Mouse (Mus musculus) left cerebral cortex, adult 2 months (tissue): Measurements from ENCODE around the gene Pdzd2. TPM values are rescaled to one million over a fixed set of nuclear protein-coding genes. Genes with fewer than 3 reads are reported as not detected.
A peak's percentile ranks its signal among the peaks of the same experiment; 100 is the strongest.

Experiments
- DNase-seq, 2 experiments: peaks; one replicate each; pipeline ENCODE4 v3.0.0; 2021 to 2022; ENCODE audit warnings: low spot score in 2 of 2, mixed read lengths in 1 of 2; ENCODE audit errors: extremely low spot score in 1 of 2
- H3K27ac ChIP-seq: fragments of 200-600 bp; 2 replicates; pipeline ENCODE4 v1.8.1; 2022
- H3K4me3 ChIP-seq: fragments of 200-600 bp; 2 replicates; pipeline ENCODE4 v1.8.1; 2022
- CTCF ChIP-seq: fragments of 200-600 bp; IDR thresholded peaks from 2 replicates; pipeline ENCODE4 v1.8.1; 2022; ENCODE audit warnings: antibody characterized with exemption, mild to moderate bottlenecking, moderate library complexity
- intact Hi-C: fragments of 180-260 bp; cut with DNase I; formaldehyde crosslinking; loops from one replicate; pipeline ENCODE4 v1.15.1; 2025
- total RNA-seq, 2 experiments: library from RNA; stranded (reverse); gene quantifications; 2 replicates each; pipeline ENCODE4 v1.2.3; 2021

Gene Pdzd2
- total RNA-seq, 2 experiments from 2014 or later: 86.1 to 93.1 TPM

DNA sequence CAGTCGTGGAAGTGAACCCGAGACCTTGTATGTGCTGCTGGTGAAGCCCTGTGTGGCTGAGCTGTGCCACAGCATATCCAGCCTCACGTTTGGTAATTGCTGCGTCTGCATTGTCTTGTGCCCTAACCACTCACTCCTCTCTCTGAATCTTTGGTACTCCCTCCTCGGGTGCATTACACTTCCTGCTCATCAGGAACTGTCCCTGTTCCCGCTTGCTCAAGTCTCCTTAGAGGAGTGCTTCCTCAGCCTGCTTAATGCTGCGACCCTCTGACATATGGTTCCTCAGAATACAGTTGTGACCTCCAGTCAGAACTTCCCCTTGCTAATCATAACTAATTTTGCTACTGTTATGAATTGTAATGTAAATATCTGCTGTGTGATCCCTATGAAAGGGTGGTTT is 383.8 kb downstream of the Pdzd2 start:
- Histone ChIP-seq H3K27ac (no peak overlapping the region), H3K4me3 (no peak overlapping the region)
- intact Hi-C loops: no loop called here
- no peak for TF ChIP-seq CTCF
- DNase-seq: no peak

GRCm38 (mm10) chr15:12355261-12355660 is 384.5 kb downstream of the Pdzd2 start:
- intact Hi-C loops: no loop called here
- Histone ChIP-seq H3K4me3 (no peak overlapping the region), H3K27ac (no peak overlapping the region)
- no peak for TF ChIP-seq CTCF
- DNase-seq: no peak

DNA sequence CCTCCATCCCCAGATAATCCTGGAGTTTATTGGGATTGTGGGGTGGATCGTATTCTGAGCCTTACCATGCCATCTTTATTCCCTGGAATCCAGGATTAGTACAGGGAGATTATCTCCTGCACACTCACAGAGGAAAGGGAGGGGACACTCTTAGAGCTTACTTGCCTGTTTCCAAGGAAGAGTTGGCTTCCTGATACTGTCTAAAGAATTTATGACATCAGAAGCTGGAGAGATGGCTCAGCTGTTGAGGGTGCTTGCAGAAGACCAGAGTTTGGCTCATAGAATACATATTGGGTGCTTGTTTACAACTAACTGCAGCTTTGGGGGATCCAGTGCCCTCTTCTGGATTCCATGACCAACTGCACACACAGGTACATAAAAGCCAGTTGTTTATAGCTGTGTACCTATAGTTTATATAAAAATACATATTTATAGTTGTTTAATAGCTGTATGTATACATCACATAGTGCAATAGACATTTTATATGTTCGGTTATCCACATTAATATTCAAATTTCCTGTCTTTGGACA is 385.4 kb downstream of the Pdzd2 start:
- peak; percentile 7; the same call in 1 of the 2 replicates for TF ChIP-seq CTCF
- DNase-seq: no peak
- Histone ChIP-seq H3K4me3 (no peak overlapping the region), H3K27ac (no peak overlapping the region)
- intact Hi-C loops: no loop called here

- Histone ChIP-seq H3K4me3 (no peak overlapping the region), H3K27ac (no peak overlapping the region)
- DNase-seq: no peak
- TF ChIP-seq CTCF: no peak
- intact Hi-C loops: no loop called here
Measured at GRCm38 (mm10) chr15:12351470-12351869, 388.3 kb downstream of the Pdzd2 start.

DNA sequence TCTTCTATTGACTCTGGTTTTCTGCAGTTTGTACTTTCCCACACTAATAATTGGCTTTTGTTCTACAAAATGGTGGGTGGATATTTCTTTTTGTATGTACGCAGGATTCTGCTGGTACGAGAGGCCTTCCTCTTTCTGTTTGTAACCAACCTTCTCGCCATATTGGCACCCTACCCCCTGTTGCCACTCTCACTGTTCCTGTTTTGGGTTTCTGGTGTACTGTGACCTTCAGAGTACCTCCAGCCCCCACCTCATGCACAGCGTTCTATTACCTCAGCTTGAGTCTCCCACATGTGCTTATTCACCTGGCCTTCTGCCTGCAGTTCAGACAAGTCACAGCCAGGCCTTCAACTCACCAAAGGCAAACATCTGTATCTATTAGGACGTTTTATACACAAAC is 389.9 kb downstream of the Pdzd2 start:
- no peak for DNase-seq
- Histone ChIP-seq H3K4me3 (no peak overlapping the region), H3K27ac (no peak overlapping the region)
- TF ChIP-seq CTCF: no peak
- intact Hi-C loops: no loop called here

GRCm38 (mm10) chr15:12348950-12349349 is 390.8 kb downstream of the Pdzd2 start:
- intact Hi-C loops: no loop called here
- no peak for TF ChIP-seq CTCF

DNA sequence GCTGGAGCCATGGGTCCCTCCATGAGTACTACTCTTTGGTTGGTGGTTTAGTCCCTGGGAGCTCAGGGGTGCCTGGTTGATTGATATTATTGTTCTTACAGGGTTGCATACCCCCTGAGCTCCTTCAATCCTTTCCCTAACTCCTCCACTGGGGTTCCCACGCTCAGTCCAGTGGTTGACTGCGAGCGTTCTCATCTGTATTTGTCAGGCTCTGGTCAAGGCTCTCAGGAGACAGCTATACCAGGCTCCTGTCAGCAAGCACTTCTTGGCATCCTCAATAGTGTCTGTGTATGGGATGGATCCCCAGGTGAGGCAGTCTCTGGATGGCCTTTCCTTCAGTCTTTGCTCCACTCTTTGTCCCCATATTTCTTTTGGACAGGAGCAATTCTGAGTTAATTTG is 392.8 kb downstream of the Pdzd2 start:
- Histone ChIP-seq H3K4me3 (no peak overlapping the region), H3K27ac (no peak overlapping the region)
- no peak for DNase-seq
- TF ChIP-seq CTCF: no peak
- intact Hi-C loops: no loop called here

More at GRCm38 (mm10) chr15:12348950-12349349, 390.8 kb downstream of the Pdzd2 start:
- no peak for DNase-seq
- H3K4me3 ChIP-seq: no peak overlapping the region
- H3K27ac ChIP-seq: no peak overlapping the region

- intact Hi-C loops: no loop called here
- DNase-seq: no peak
- no peak overlapping the region for H3K27ac ChIP-seq
- no peak overlapping the region for H3K4me3 ChIP-seq
- TF ChIP-seq CTCF: no peak
Measured at GRCm38 (mm10) chr15:12341401-12341758, 398.3 kb downstream of the Pdzd2 start.

GRCm38 (mm10) chr15:12340536-12341400 is 399.0 kb downstream of the Pdzd2 start:
- no peak for TF ChIP-seq CTCF
- no peak overlapping the region for H3K4me3 ChIP-seq
- no peak for DNase-seq
- intact Hi-C loops: no loop called here
- H3K27ac ChIP-seq: no peak overlapping the region

GRCm38 (mm10) chr15:12337779-12338137 is 402.0 kb downstream of the Pdzd2 start:
- no peak for DNase-seq
- Histone ChIP-seq H3K27ac (no peak overlapping the region), H3K4me3 (no peak overlapping the region)
- intact Hi-C loops: no loop called here
- no peak for TF ChIP-seq CTCF

DNA sequence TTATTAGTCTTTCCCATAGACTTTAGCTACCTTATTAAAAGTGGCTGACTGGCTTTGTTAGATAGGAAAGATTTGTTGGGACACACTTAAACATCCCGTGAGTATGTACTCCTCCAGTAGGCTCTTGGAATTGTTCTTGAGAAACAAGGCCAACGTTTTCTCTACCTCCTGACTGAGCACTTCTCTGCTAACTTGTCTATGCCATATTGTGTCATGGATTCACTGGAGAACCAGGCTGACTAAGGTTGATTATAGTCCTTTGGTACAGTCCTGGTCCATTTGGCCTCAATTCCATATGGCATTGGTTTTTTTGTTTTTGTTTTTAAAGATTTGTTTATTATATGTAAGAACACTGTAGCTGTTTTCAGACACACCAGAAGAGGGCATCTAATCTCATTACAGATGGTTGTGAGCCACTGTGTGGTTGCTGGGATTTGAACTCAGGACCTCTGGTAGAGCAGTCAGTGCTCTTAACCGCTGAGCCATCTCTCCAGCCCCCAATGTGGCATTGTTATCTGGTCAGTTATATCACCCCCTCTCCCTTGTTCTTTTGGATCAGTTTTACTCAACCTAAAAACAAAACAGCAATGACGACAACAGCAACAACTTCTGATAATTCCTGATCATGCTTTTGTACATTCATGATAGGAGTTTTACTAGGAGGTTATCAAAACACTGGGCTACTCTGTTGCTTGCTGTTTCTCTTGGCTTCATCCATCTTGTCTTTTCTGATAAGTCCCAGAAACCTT is 402.5 kb downstream of the Pdzd2 start:
- intact Hi-C loops: no loop called here
- DNase-seq: no peak
- no peak for TF ChIP-seq CTCF

DNA sequence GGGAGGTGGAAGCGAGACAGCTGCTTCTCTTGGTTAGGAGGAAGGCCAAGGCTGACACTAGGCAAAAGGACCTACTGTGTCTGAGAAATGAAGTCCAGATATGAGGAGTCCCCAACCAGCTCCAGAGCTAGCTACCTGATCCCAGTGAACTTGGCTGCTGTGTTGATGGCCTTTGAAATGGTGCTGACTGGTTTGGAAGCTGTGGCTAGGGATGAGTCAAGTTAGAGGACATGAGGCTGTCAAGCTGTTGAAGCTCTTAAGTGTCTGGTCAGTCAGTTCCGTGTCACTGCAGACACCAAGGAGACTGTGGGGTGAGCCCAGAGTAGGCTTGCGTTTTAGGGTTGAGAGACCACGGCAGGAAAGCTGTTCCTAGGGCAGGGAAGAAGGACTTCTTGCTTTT is 405.3 kb downstream of the Pdzd2 start:
- TF ChIP-seq CTCF: no peak
- intact Hi-C loops: no loop called here
- no peak for DNase-seq
- Histone ChIP-seq H3K4me3 (no peak overlapping the region), H3K27ac (no peak overlapping the region)

More for the DNA sequence above, 402.5 kb downstream of the Pdzd2 start:
- Histone ChIP-seq H3K27ac (no peak overlapping the region), H3K4me3 (no peak overlapping the region)
